Mouse (Mus musculus) heart, embryonic 16.5 days (tissue): ENCODE results near the gene Rab27a. TPM values are rescaled to one million over a fixed set of nuclear protein-coding genes. Genes with fewer than 3 reads are reported as not detected.

ENCODE experiments used
- ATAC-seq: fragments of 200-750 bp; cut with Nextera tagmentation; replicated peaks from 2 replicates; pipeline ENCODE4 v1.8.0; 2017; ENCODE audit warnings: moderate number of reproducible peaks; ENCODE audit not compliant: insufficient read depth, low FRiP score; ENCODE audit errors: extremely low read depth
- H3K27ac ChIP-seq: fragments of 300-500 bp; sonication (generic); 2 replicates; pipeline ENCODE4 v1.5.1; 2014; ENCODE audit warnings: mild to moderate bottlenecking, low read length, control low read depth, moderate library complexity
- H3K27me3 ChIP-seq: fragments of 300-500 bp; sonication (generic); 2 replicates; pipeline ENCODE4 v1.6.1; 2014; ENCODE audit warnings: low read length, mixed read lengths; ENCODE audit not compliant: control insufficient read depth, insufficient read depth
- H3K36me3 ChIP-seq: fragments of 300-500 bp; sonication (generic); 2 replicates; pipeline ENCODE4 v1.6.1; 2014; ENCODE audit not compliant: control insufficient read depth, insufficient read depth
- H3K4me1 ChIP-seq: fragments of 300-500 bp; sonication (generic); 2 replicates; pipeline ENCODE4 v1.6.1; 2014; ENCODE audit warnings: low read length, mixed read lengths; ENCODE audit not compliant: control insufficient read depth, insufficient read depth
- H3K4me2 ChIP-seq: fragments of 300-500 bp; sonication (generic); 2 replicates; pipeline ENCODE4 v1.6.1; 2014; ENCODE audit warnings: low read depth, mild to moderate bottlenecking, control low read depth, low read length
- H3K4me3 ChIP-seq: fragments of 300-500 bp; sonication (generic); 2 replicates; pipeline ENCODE4 v1.5.1; 2014; ENCODE audit warnings: mild to moderate bottlenecking, control low read depth, low read length
- H3K9ac ChIP-seq: fragments of 300-500 bp; sonication (generic); 2 replicates; pipeline ENCODE4 v1.6.1; 2014; ENCODE audit warnings: low read length, control low read depth
- H3K9me3 ChIP-seq: fragments of 300-500 bp; sonication (generic); replicated peaks from 2 replicates; pipeline ENCODE4 v1.6.1; 2016; ENCODE audit warnings: low read length; ENCODE audit not compliant: control insufficient read depth
- WGBS: fragments of 180-500 bp; shearing (Covaris S2); extraction: QIAGEN DNeasy Blood & Tissue Kit; methylation state at CpG from one replicate; pipeline ENCODE4 v1.1.7; 2014; 5-methylcytosine and 5-hydroxymethylcytosine counted together
- polyA plus RNA-seq: library from polyadenylated mRNA; unstranded; fragments of >200 nt; fragmentation: Nextera tagmentation; extraction: Ambion mirVana; gene quantifications from 2 replicates; pipeline ENCODE4 v1.2.1, GENCODE M21; 2015

The Rab27a gene
- 7.7 and 11.5 TPM in 2 replicates for polyA plus RNA-seq

GRCm38 (mm10) chr9:73044146-73045079 is at the start of gene Rab27a:
Gene Rab27a, plus strand, starts transcription at chr9:73044854.
- Histone ChIP-seq H3K4me3 (peak within 1 kb of the TSS; percentile 62), H3K4me1 (peaks cover 12% of the 10 kb centered on the region), H3K9me3 (no peaks in the 10 kb centered on the region), H3K27me3 (no peaks in the 10 kb centered on the region), H3K36me3 (no peaks in the 10 kb centered on the region), H3K9ac (peak within 1 kb of the TSS; percentile 74), H3K27ac (no peak within 1 kb of the TSS), H3K4me2 (peak within 1 kb of the TSS; percentile 96)
- WGBS: under 1% methylated on average over 41 of the region's 41 CpGs
- ATAC-seq: peak; percentile 78

- no peaks in the 10 kb centered on the region for H3K27me3 ChIP-seq
- no peak overlapping the region for H3K9ac ChIP-seq
- ATAC-seq: no peak
- no peak overlapping the region for H3K4me2 ChIP-seq
- no peak overlapping the region for H3K4me3 ChIP-seq
- no peak overlapping the region for H3K27ac ChIP-seq
- H3K9me3 ChIP-seq: no peaks in the 10 kb centered on the region
- peaks cover 3% of the 10 kb centered on the region for H3K4me1 ChIP-seq
- H3K36me3 ChIP-seq: 0 out of 2 replicates have a peak, but pooled peaks cover 4% of the 10 kb centered on the region
These were observed 48.5 kb upstream of the Rab27a start for GRCm38 (mm10) chr9:72996167-72996566.

- no peak overlapping the region for H3K4me3 ChIP-seq
- no peaks in the 10 kb centered on the region for H3K9me3 ChIP-seq
- no peaks in the 10 kb centered on the region for H3K27me3 ChIP-seq
- WGBS: 65% methylated on average over 7 of the region's 7 CpGs
- no peak for ATAC-seq
- H3K4me1 ChIP-seq: peaks cover 3% of the 10 kb centered on the region
- H3K4me2 ChIP-seq: no peak overlapping the region
- peaks cover 4% of the 10 kb centered on the region; the same call in 1 of the 2 replicates for H3K36me3 ChIP-seq
- no peak overlapping the region for H3K27ac ChIP-seq
- no peak overlapping the region for H3K9ac ChIP-seq
These were observed 47.8 kb upstream of the Rab27a start for GRCm38 (mm10) chr9:72996806-72997205.

GRCm38 (mm10) chr9:73000487-73000886 is 44.2 kb upstream of the Rab27a start:
- peaks cover 3% of the 10 kb centered on the region for H3K4me1 ChIP-seq
- no peak overlapping the region for H3K4me3 ChIP-seq
- WGBS: 66% methylated on average over 2 of the region's 2 CpGs
- H3K9me3 ChIP-seq: no peaks in the 10 kb centered on the region
- H3K9ac ChIP-seq: no peak overlapping the region
- no peaks in the 10 kb centered on the region for H3K27me3 ChIP-seq
- H3K36me3 ChIP-seq: peaks cover 9% of the 10 kb centered on the region; the same call in 1 of the 2 replicates
- ATAC-seq: no peak
- no peak overlapping the region for H3K4me2 ChIP-seq
- no peak overlapping the region for H3K27ac ChIP-seq

- no peak overlapping the region for H3K9ac ChIP-seq
- H3K4me1 ChIP-seq: no peaks in the 10 kb centered on the region
- peaks cover 17% of the 10 kb centered on the region for H3K36me3 ChIP-seq
- H3K4me2 ChIP-seq: no peak overlapping the region
- no peaks in the 10 kb centered on the region for H3K27me3 ChIP-seq
- ATAC-seq: no peak
- H3K27ac ChIP-seq: no peak overlapping the region
- 82% methylated on average over 13 of the region's 13 CpGs for WGBS
- H3K4me3 ChIP-seq: no peak overlapping the region
- no peaks in the 10 kb centered on the region for H3K9me3 ChIP-seq
These were observed 43.2 kb upstream of the Rab27a start for GRCm38 (mm10) chr9:73001314-73002011.

GRCm38 (mm10) chr9:73002177-73002576 is 42.5 kb upstream of the Rab27a start:
- no peak overlapping the region for H3K4me2 ChIP-seq
- no peak overlapping the region for H3K9ac ChIP-seq
- H3K4me3 ChIP-seq: no peak overlapping the region
- H3K9me3 ChIP-seq: no peaks in the 10 kb centered on the region
- no peaks in the 10 kb centered on the region for H3K4me1 ChIP-seq
- H3K27ac ChIP-seq: no peak overlapping the region
- no peaks in the 10 kb centered on the region for H3K27me3 ChIP-seq
- H3K36me3 ChIP-seq: peaks cover 17% of the 10 kb centered on the region
- WGBS: 65% methylated on average over 3 of the region's 3 CpGs
- ATAC-seq: no peak

GRCm38 (mm10) chr9:73004076-73004475 is 40.6 kb upstream of the Rab27a start:
- Histone ChIP-seq H3K27me3 (no peaks in the 10 kb centered on the region), H3K4me3 (no peak overlapping the region), H3K36me3 (peaks cover 17% of the 10 kb centered on the region), H3K4me1 (no peaks in the 10 kb centered on the region), H3K9ac (no peak overlapping the region), H3K9me3 (no peaks in the 10 kb centered on the region), H3K4me2 (no peak overlapping the region), H3K27ac (no peak overlapping the region)
- no peak for ATAC-seq
- 78% methylated on average over 8 of the region's 8 CpGs for WGBS

GRCm38 (mm10) chr9:73005106-73005505 is 39.5 kb upstream of the Rab27a start:
- H3K27me3 ChIP-seq: no peaks in the 10 kb centered on the region
- no peak for ATAC-seq
- H3K4me3 ChIP-seq: no peak overlapping the region
- 77% methylated on average over 6 of the region's 6 CpGs for WGBS
- no peak overlapping the region for H3K4me2 ChIP-seq
- H3K27ac ChIP-seq: no peak overlapping the region
- no peak overlapping the region for H3K9ac ChIP-seq
- no peaks in the 10 kb centered on the region for H3K9me3 ChIP-seq
- peaks cover 18% of the 10 kb centered on the region for H3K36me3 ChIP-seq
- no peaks in the 10 kb centered on the region for H3K4me1 ChIP-seq

- Histone ChIP-seq H3K4me2 (no peak overlapping the region), H3K27ac (no peak overlapping the region), H3K9me3 (no peaks in the 10 kb centered on the region), H3K4me3 (no peak overlapping the region), H3K4me1 (no peaks in the 10 kb centered on the region), H3K9ac (no peak overlapping the region), H3K36me3 (peaks cover 19% of the 10 kb centered on the region), H3K27me3 (no peaks in the 10 kb centered on the region)
- ATAC-seq: no peak
- WGBS: 88% methylated on average over 3 of the region's 3 CpGs
These were observed 38.5 kb upstream of the Rab27a start for GRCm38 (mm10) chr9:73006175-73006574.
